Mouse (Mus musculus): ENCODE data around the gene Exosc9. TPM values are rescaled to one million over a fixed set of nuclear protein-coding genes. Genes with fewer than 3 reads are reported as not detected.

Gene Exosc9
- polyA plus RNA-seq (2012; rRNA removed), result 46.7 and 48.3 TPM in 2 replicates

GRCm38 (mm10) chr3:36552406-36553047, at the start of gene Exosc9:
Gene Exosc9 (plus strand): TSS chr3:36552606.

GRCm38 (mm10) chr3:36521073-36522060, 31.0 kb upstream of the Exosc9 start, which contains the start of gene Gm11549:
Gene Gm11549 (minus strand): TSS chr3:36521813.

DNA sequence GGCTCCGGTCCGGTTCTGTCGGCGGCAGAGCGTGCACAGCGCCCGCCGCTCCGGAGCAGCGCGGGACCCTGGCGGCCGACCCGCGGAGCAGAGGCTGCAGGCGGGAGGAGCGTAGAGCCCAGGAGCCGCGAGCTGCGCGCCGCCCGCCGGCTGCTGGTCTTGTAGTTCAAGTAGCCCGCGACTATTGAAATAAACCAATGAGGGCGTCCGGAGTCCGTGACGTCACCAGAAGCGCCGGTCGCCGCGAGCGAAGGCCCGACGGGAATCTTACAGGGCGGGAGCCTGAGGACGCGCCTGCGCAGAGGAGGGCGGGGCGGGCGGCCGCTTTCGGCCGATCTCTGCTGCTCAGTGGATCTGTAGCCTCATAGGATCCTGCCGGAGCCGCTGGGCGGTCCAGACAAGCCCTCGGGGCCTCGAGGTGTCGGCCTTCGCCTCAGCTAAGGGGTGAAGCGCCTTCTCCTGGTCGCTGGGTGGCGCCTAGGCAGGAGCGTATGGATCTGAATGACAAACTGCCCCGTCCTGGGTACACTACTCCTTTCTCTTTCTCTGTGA, 19.5 kb downstream of the Exosc9 start, which contains the start of gene Ccna2:
TSS of gene Ccna2 (minus strand) at position 324 of the 552 bp plus-strand sequence.

GRCm38 (mm10) chr3:36613202-36613907, 60.9 kb downstream of the Exosc9 start, which contains the start of gene Bbs7:
Gene Bbs7 (minus strand): TSS chr3:36613477.

Other genes starting within 250 kb of the Exosc9 start
- gene Anxa5, start 76.7 kb upstream of the Exosc9 start, polyA plus RNA-seq (2012; rRNA removed), result 54.1 and 69.3 TPM in 2 replicates
- gene 1810062G17Rik, start 76.7 kb upstream of the Exosc9 start, polyA plus RNA-seq (2012; rRNA removed), result 0.41 TPM in 1 of 2 replicates, not detected in the other
- 0.54 and 0.70 TPM in 2 replicates for gene Gm11549, start 30.8 kb upstream of the Exosc9 start, polyA plus RNA-seq (2012; rRNA removed)
- 23.9 and 26.5 TPM in 2 replicates for gene Ccna2, start 19.5 kb downstream of the Exosc9 start, polyA plus RNA-seq (2012; rRNA removed)
- gene Bbs7, start 60.9 kb downstream of the Exosc9 start, polyA plus RNA-seq (2012; rRNA removed), result 16.8 and 19.7 TPM in 2 replicates
- gene Trpc3, start 137.6 kb downstream of the Exosc9 start, polyA plus RNA-seq (2012; rRNA removed), result 12.0 and 16.0 TPM in 2 replicates

Measured in central nervous system, embryonic 18 days (tissue).